Mouse (Mus musculus) embryonic facial prominence, embryonic 15.5 days (tissue): ENCODE results near the gene Tff2. TPM values are rescaled to one million over a fixed set of nuclear protein-coding genes. Genes with fewer than 3 reads are reported as not detected.

Experiments used
- ATAC-seq: fragments of 200-750 bp; cut with Nextera tagmentation; 2 replicates; pipeline ENCODE4 v1.8.0; 2017; ENCODE audit warnings: low read depth, moderate TSS enrichment; ENCODE audit not compliant: insufficient number of reproducible peaks, low FRiP score, low TSS enrichment
- H3K27ac ChIP-seq: fragments of 300-500 bp; sonication (generic); replicated peaks from 2 replicates; pipeline ENCODE4 v1.5.1; 2015; ENCODE audit warnings: mild to moderate bottlenecking, inconsistent platforms
- H3K27me3 ChIP-seq: fragments of 300-500 bp; sonication (generic); 2 replicates; pipeline ENCODE4 v1.6.1; 2015; ENCODE audit warnings: inconsistent platforms
- H3K36me3 ChIP-seq: fragments of 300-500 bp; sonication (generic); 2 replicates; pipeline ENCODE4 v1.6.1; 2015; ENCODE audit warnings: mild to moderate bottlenecking, inconsistent platforms
- H3K4me1 ChIP-seq: fragments of 300-500 bp; sonication (generic); 2 replicates; pipeline ENCODE4 v1.6.1; 2015; ENCODE audit warnings: inconsistent platforms
- H3K4me2 ChIP-seq: fragments of 300-500 bp; sonication (generic); replicated peaks from 2 replicates; pipeline ENCODE4 v1.6.1; 2015; ENCODE audit warnings: mild to moderate bottlenecking, inconsistent platforms
- H3K4me3 ChIP-seq: fragments of 300-500 bp; sonication (generic); replicated peaks from 2 replicates; pipeline ENCODE4 v1.5.1; 2015; ENCODE audit warnings: mild to moderate bottlenecking, inconsistent platforms
- H3K9ac ChIP-seq: fragments of 300-500 bp; sonication (generic); 2 replicates; pipeline ENCODE4 v1.6.1; 2015; ENCODE audit warnings: inconsistent platforms
- H3K9me3 ChIP-seq: fragments of 300-500 bp; sonication (generic); replicated peaks from 2 replicates; pipeline ENCODE4 v1.6.1; 2016; ENCODE audit warnings: inconsistent platforms
- WGBS: fragments of 180-500 bp; shearing (Covaris S2); methylation state at CpG from one replicate; pipeline ENCODE4 v1.1.7; 2015; 5-methylcytosine and 5-hydroxymethylcytosine counted together
- polyA plus RNA-seq: library from polyadenylated mRNA; unstranded; fragments of >200 nt; fragmentation: Nextera tagmentation; extraction: Ambion mirVana; gene quantifications from 2 replicates; pipeline ENCODE4 v1.2.1, GENCODE M21; 2015

The Tff2 gene
- polyA plus RNA-seq, 1 experiment from 2014 or later: 0.61 TPM

GRCm38 (mm10) chr17:31163821-31164220 is 19.7 kb upstream of the Tff2 start:
- H3K27ac ChIP-seq: no peak overlapping the region
- WGBS: 70% methylated on average over 2 of the region's 2 CpGs
- H3K4me3 ChIP-seq: no peak overlapping the region
- H3K27me3 ChIP-seq: no peaks in the 10 kb centered on the region
- ATAC-seq: no peak
- no peak overlapping the region for H3K9ac ChIP-seq
- H3K4me2 ChIP-seq: no peak overlapping the region
- H3K36me3 ChIP-seq: no peaks in the 10 kb centered on the region
- no peaks in the 10 kb centered on the region for H3K9me3 ChIP-seq
- no peaks in the 10 kb centered on the region for H3K4me1 ChIP-seq

DNA sequence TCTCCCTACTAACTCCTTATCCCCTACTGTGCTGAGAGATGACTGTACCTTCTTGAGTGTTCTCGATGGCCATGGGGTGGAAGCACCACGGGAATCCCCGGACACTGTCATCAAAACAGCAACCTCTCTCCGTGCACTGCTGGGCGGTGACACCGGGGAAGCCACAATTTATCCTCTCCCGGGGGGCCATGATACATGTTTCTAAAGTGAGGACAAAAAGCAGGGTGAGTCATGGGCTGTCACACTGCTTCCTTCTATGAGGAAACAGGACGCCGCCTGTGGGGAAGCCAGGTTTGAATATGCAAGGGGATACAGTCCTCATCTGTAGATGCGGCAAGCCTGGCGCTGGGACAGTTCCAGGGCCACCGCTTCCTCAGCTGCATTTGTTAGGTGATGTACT is 18.5 kb upstream of the Tff2 start:
- Histone ChIP-seq H3K9ac (no peak overlapping the region), H3K36me3 (no peaks in the 10 kb centered on the region), H3K27ac (no peak overlapping the region), H3K4me3 (no peak overlapping the region), H3K9me3 (no peaks in the 10 kb centered on the region), H3K4me2 (no peak overlapping the region), H3K4me1 (no peaks in the 10 kb centered on the region), H3K27me3 (no peaks in the 10 kb centered on the region)
- WGBS: 84% methylated on average over 12 of the region's 12 CpGs
- ATAC-seq: no peak

GRCm38 (mm10) chr17:31160291-31160690 is 16.2 kb upstream of the Tff2 start:
- no peaks in the 10 kb centered on the region for H3K36me3 ChIP-seq
- no peak overlapping the region for H3K27ac ChIP-seq
- no peaks in the 10 kb centered on the region for H3K4me1 ChIP-seq
- peaks cover 3% of the 10 kb centered on the region; the same call in 1 of the 2 replicates for H3K27me3 ChIP-seq
- WGBS: 65% methylated on average over 4 of the region's 4 CpGs
- H3K4me2 ChIP-seq: no peak overlapping the region
- H3K9ac ChIP-seq: no peak overlapping the region
- ATAC-seq: no peak
- no peak overlapping the region for H3K4me3 ChIP-seq
- no peaks in the 10 kb centered on the region for H3K9me3 ChIP-seq

GRCm38 (mm10) chr17:31157921-31158320 is 13.8 kb upstream of the Tff2 start:
- no peaks in the 10 kb centered on the region for H3K36me3 ChIP-seq
- H3K9me3 ChIP-seq: no peaks in the 10 kb centered on the region
- no peak for ATAC-seq
- no peak overlapping the region for H3K4me2 ChIP-seq
- no peak overlapping the region for H3K9ac ChIP-seq
- H3K4me1 ChIP-seq: no peaks in the 10 kb centered on the region
- no peak overlapping the region for H3K4me3 ChIP-seq
- WGBS: 70% methylated on average over 6 of the region's 6 CpGs
- H3K27ac ChIP-seq: no peak overlapping the region
- H3K27me3 ChIP-seq: peaks cover 3% of the 10 kb centered on the region; the same call in 1 of the 2 replicates

- 66% methylated on average over 8 of the region's 8 CpGs for WGBS
- Histone ChIP-seq H3K4me3 (no peak overlapping the region), H3K4me2 (no peak overlapping the region), H3K9ac (no peak overlapping the region), H3K36me3 (no peaks in the 10 kb centered on the region), H3K27me3 (peaks cover 3% of the 10 kb centered on the region; the same call in 1 of the 2 replicates), H3K9me3 (no peaks in the 10 kb centered on the region), H3K4me1 (no peaks in the 10 kb centered on the region), H3K27ac (no peak overlapping the region)
- ATAC-seq: no peak
These were observed 9.7 kb upstream of the Tff2 start for GRCm38 (mm10) chr17:31153785-31154184.

DNA sequence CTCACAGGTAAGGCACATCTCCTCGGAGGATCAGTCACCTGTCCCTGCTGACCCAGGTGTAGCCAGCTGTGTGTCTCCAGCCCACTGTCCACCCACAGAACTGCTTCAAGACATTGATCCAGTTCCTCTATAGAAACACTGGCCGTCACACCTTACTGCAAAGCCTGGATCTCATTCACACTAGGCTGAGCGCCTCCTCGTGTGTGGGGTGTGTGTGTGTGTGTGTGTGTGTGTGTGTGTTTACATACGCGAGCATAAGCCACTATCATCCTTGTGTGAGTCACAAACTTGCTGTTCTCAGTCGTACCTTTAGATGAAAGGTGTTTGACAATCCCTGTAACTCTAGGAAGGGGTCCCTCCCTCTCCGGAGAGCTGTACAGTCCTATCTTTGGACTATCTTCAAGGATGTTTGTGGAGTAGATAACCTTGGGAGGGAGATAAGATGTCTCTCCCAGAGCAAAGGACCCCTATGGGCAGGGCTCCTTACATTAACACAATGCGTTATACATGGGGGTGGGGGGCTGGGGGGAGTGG is 9.0 kb upstream of the Tff2 start:
- Histone ChIP-seq H3K27me3 (peaks cover 3% of the 10 kb centered on the region; the same call in 1 of the 2 replicates), H3K9ac (no peak overlapping the region), H3K9me3 (no peaks in the 10 kb centered on the region), H3K27ac (no peak overlapping the region), H3K36me3 (no peaks in the 10 kb centered on the region), H3K4me3 (no peak overlapping the region), H3K4me1 (no peaks in the 10 kb centered on the region), H3K4me2 (no peak overlapping the region)
- no peak for ATAC-seq
- 67% methylated on average over 9 of the region's 9 CpGs for WGBS

DNA sequence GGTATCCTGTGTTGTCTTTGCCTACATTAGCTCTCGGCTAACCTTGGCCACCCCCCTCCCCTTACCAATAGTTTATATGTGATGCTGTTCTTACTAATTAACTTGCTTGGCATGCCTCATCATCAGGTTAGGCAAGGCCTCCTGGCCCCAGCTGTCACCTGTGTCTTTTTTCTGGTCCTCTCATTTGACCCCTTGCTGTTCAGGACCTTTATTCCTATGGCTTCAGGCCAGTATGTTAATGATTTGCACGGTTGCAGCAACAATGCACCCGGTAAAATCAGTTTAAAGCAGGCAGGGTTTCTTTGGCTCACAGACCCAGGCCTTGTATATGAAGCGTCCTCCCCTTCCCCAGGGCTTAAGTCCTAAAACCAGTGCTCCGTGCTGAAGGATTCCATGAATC is 8.4 kb upstream of the Tff2 start:
- Histone ChIP-seq H3K9ac (no peak overlapping the region), H3K9me3 (no peaks in the 10 kb centered on the region), H3K27ac (no peak overlapping the region), H3K27me3 (peaks cover 3% of the 10 kb centered on the region; the same call in 1 of the 2 replicates), H3K36me3 (no peaks in the 10 kb centered on the region), H3K4me3 (no peak overlapping the region), H3K4me1 (no peaks in the 10 kb centered on the region), H3K4me2 (no peak overlapping the region)
- WGBS: 40% methylated on average over 5 of the region's 5 CpGs
- ATAC-seq: no peak

- H3K4me3 ChIP-seq: no peak overlapping the region
- H3K9ac ChIP-seq: no peak overlapping the region
- 74% methylated on average over 9 of the region's 9 CpGs for WGBS
- H3K27me3 ChIP-seq: no peaks in the 10 kb centered on the region
- no peak overlapping the region for H3K27ac ChIP-seq
- no peak for ATAC-seq
- H3K36me3 ChIP-seq: no peaks in the 10 kb centered on the region
- no peaks in the 10 kb centered on the region for H3K9me3 ChIP-seq
- H3K4me2 ChIP-seq: no peak overlapping the region
- H3K4me1 ChIP-seq: no peaks in the 10 kb centered on the region
These were observed 1.9 kb upstream of the Tff2 start for GRCm38 (mm10) chr17:31145998-31146397.

- Histone ChIP-seq H3K4me3 (no peak overlapping the region), H3K4me1 (no peaks in the 10 kb centered on the region), H3K9ac (no peak overlapping the region), H3K36me3 (no peaks in the 10 kb centered on the region), H3K4me2 (no peak overlapping the region), H3K9me3 (no peaks in the 10 kb centered on the region), H3K27ac (no peak overlapping the region), H3K27me3 (no peaks in the 10 kb centered on the region)
- WGBS: 89% methylated on average over 7 of the region's 7 CpGs
- no peak for ATAC-seq
These were observed 2.0 kb downstream of the Tff2 start for GRCm38 (mm10) chr17:31142116-31142515.

GRCm38 (mm10) chr17:31138398-31138797 is 5.7 kb downstream of the Tff2 start:
- Histone ChIP-seq H3K4me2 (no peak overlapping the region), H3K27ac (no peak overlapping the region), H3K36me3 (no peaks in the 10 kb centered on the region), H3K27me3 (no peaks in the 10 kb centered on the region), H3K9ac (no peak overlapping the region), H3K9me3 (no peaks in the 10 kb centered on the region), H3K4me1 (no peaks in the 10 kb centered on the region), H3K4me3 (no peak overlapping the region)
- WGBS: 17% methylated on average over 5 of the region's 5 CpGs
- no peak for ATAC-seq

- no peaks in the 10 kb centered on the region for H3K4me1 ChIP-seq
- no peaks in the 10 kb centered on the region for H3K36me3 ChIP-seq
- H3K9ac ChIP-seq: no peak overlapping the region
- no peak overlapping the region for H3K4me2 ChIP-seq
- H3K27ac ChIP-seq: no peak overlapping the region
- no peaks in the 10 kb centered on the region for H3K9me3 ChIP-seq
- no peaks in the 10 kb centered on the region for H3K27me3 ChIP-seq
- no peak for ATAC-seq
- H3K4me3 ChIP-seq: no peak overlapping the region
- 89% methylated on average over 1 of the region's 1 CpGs for WGBS
These were observed 7.3 kb downstream of the Tff2 start for GRCm38 (mm10) chr17:31136821-31137220.

GRCm38 (mm10) chr17:31136291-31136690 is 7.8 kb downstream of the Tff2 start:
- WGBS: 23% methylated on average over 3 of the region's 3 CpGs
- Histone ChIP-seq H3K27ac (no peak overlapping the region), H3K27me3 (no peaks in the 10 kb centered on the region)

More at GRCm38 (mm10) chr17:31136291-31136690, 7.8 kb downstream of the Tff2 start:
- Histone ChIP-seq H3K9me3 (no peaks in the 10 kb centered on the region), H3K4me1 (no peaks in the 10 kb centered on the region), H3K36me3 (no peaks in the 10 kb centered on the region), H3K4me2 (no peak overlapping the region), H3K9ac (no peak overlapping the region), H3K4me3 (no peak overlapping the region)
- ATAC-seq: no peak
